Mouse (Mus musculus) gastrocnemius, adult 2 months (tissue): ENCODE measurements around the gene 6430571L13Rik. TPM values are rescaled to one million over a fixed set of nuclear protein-coding genes. Genes with fewer than 3 reads are reported as not detected.

Experiments
- DNase-seq: peaks from one replicate; pipeline ENCODE4 v3.0.0; 2022
- H3K27ac ChIP-seq: fragments of 200-600 bp; 2 replicates; pipeline ENCODE4 v1.8.1; 2022; ENCODE audit warnings: mild to moderate bottlenecking
- H3K4me3 ChIP-seq: fragments of 200-600 bp; 2 replicates; pipeline ENCODE4 v1.8.1; 2022; ENCODE audit warnings: mild to moderate bottlenecking, moderate library complexity
- CTCF ChIP-seq: fragments of 200-600 bp; IDR thresholded peaks from 2 replicates; pipeline ENCODE4 v1.8.1; 2022; ENCODE audit warnings: antibody characterized with exemption, mild to moderate bottlenecking, moderate library complexity
- intact Hi-C: fragments of 180-260 bp; cut with DNase I; formaldehyde crosslinking; loops from one replicate; pipeline ENCODE4 v1.15.1; 2025
- total RNA-seq, 2 experiments: library from RNA; stranded (reverse); gene quantifications; 2 replicates each; pipeline ENCODE4 v1.2.3; 2021

6430571L13Rik gene
- total RNA-seq, 2 experiments from 2014 or later = 37.9 to 49.6 TPM

DNA sequence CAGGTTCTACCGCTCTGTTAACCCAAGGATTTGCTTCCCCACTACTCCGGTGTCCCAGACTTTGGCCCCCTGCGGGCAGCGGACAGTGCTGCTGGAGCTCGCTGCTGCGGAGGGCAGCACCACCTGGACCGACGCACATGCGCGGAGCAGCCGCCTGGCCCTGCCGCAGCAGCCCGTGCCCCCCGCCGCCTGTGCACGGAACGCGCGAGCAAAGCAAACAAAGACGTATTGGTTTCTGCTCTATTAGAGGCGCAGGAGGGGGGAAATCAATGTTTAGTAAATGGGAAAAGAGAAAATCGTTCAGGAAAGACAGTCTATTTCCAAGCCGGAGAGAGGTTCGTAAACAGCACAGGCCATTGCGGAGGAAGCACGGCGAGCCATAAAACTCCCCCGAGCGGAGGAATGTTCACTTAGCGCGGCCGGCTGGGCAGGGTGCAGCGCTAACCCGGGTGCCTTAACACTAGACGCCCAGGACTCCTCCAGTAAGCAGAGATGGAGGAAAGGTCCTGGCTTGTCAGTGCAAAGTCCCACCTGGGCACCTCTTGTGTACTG lies 37.6 kb downstream of the 6430571L13Rik start:
- DNase-seq = no peak
- intact Hi-C loops = no loop called here
- TF ChIP-seq CTCF = no peak
- Histone ChIP-seq H3K27ac (no peak overlapping the region), H3K4me3 (peak overlapping the region; percentile 66)

DNA sequence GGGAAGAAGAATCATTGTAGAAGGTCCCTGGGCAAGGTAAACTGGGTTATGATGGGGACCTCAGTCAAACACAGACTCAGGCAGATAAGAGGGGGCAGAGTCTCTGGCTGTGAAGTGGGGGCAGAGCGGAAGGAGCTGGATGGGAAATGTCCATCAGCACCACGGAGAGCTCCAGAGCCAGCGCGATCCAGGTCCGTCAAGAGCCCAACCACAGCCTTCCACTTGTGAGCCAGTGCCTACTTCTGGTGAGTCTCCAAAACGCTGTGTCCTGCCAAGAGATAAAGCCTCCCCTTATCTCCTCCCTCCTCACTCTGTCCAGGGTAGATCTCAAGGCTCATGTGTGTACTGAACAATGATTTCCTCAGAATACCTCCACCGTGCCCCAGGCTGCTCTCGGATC lies 41.3 kb downstream of the 6430571L13Rik start:
- Histone ChIP-seq H3K27ac (no peak overlapping the region), H3K4me3 (no peak overlapping the region)
- DNase-seq = no peak
- no peak for TF ChIP-seq CTCF
- intact Hi-C loops = no loop called here

DNA sequence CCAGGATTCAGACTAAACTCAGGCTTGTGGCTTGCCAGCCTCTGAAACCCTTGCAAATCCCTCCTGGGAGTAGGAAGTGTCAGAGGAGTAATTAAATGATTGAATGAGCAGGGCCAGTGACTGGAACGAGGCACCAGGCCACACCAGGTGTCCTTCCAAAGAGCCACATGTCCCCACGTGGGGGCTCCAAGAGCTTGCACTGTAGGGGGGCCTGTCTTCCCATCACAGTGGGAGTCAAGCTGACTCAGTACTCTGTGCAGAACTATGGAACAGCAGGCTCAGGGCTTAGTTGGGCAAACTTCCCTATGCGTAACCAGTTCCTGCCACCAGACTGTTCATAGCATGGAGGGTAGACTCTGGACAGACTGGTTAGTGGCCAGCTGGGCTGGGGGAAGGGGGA lies 44.0 kb downstream of the 6430571L13Rik start:
- no peak overlapping the region for H3K27ac ChIP-seq
- DNase-seq = no peak
- H3K4me3 ChIP-seq = no peak overlapping the region
- no peak for TF ChIP-seq CTCF
- intact Hi-C loops = no loop called here

- intact Hi-C loops = no loop called here
- no peak for DNase-seq
Observed at GRCm38 (mm10) chr9:107386722-107387121, 46.3 kb downstream of the 6430571L13Rik start.

DNA sequence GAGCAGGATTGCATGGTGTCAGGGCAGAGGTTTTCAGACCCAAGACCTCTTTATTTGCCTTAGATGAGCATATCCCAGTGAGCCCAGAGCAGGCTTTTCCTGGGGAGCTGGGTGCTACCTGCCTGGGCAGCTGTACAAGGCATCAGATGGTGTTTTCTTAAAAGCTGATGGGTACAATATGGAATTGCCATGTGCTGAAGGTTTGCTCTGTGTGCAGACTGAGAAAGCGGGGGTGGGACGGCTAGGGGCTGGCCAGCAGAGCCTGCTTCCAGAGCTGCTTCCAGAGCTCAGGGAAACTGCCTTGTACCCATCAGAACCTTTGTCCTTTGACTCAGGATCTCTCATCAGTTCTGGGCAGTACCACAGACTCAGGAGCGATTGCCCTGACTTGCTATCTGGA lies 47.3 kb downstream of the 6430571L13Rik start:
- intact Hi-C loops = no loop called here
- H3K27ac ChIP-seq = no peak overlapping the region
- no peak for DNase-seq
- TF ChIP-seq CTCF = no peak
- no peak overlapping the region for H3K4me3 ChIP-seq

More at GRCm38 (mm10) chr9:107386722-107387121, 46.3 kb downstream of the 6430571L13Rik start:
- no peak overlapping the region for H3K27ac ChIP-seq
- H3K4me3 ChIP-seq = no peak overlapping the region
- peak; percentile 53 for TF ChIP-seq CTCF

DNA sequence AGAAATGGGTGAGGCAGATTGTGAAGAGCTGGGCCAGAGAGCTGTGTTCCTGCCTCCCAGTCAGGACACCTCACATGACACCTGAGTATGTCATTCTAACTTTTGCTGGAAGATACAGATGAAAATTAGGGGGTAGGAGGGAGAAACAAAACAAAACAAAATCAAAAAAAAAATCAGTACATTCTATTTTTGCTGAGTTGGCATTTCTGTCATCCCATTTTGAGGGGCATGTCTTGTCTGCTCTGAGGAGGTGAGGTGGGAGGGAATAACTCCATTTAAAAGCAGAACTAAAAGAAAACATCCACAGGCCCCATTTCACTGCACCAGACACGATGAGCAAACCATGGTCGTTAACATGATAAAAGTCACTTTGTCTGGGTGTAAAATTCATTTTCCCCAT lies 47.9 kb downstream of the 6430571L13Rik start:
- no peak for TF ChIP-seq CTCF
- H3K4me3 ChIP-seq = no peak overlapping the region
- DNase-seq = no peak
- intact Hi-C loops = no loop called here
- H3K27ac ChIP-seq = no peak overlapping the region

DNA sequence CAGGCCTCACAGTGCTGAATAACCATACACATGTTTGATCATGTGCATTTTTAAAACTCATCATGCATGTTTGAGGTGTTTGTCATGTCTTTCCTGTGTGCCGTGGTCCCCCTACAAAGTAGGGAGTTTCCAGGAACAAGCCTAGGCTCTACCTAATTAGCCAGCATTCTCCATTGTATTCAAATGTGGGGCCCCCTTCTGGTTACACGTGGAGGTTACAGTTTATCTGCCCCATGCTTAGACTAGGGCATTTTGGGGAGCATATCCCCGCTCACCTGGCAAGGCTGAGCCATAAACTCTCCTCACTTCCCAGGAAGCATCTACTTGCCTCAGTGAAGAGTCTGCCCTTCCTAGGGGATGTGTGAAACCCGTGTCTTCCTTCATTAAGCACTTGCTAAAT lies 56.0 kb downstream of the 6430571L13Rik start:
- intact Hi-C loops = no loop called here
- peak; percentile 20; the same call in 1 of the 2 replicates for TF ChIP-seq CTCF
- no peak for DNase-seq
- Histone ChIP-seq H3K27ac (no peak overlapping the region), H3K4me3 (no peak overlapping the region)

DNA sequence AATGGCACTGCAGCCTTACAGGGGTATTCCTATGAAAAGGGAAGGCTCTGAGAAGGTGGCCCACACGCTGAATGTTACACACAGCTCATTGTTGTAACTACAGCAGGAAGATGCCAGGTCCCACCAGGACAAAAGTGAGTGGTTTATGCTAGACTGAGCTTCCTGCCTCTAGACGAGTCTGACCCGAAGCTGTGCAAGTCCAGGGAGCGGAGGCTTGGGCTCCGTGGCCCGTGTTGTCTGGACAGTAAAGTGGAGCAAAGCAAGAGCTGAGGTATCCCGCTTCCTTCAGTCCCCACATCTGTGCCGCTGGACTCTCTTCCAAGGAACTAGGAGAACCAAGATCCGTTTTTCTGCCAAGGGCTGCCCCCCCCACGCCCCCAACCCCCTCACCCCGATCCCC lies 58.6 kb downstream of the 6430571L13Rik start:
- Histone ChIP-seq H3K4me3 (peak overlapping the region; percentile 81), H3K27ac (no peak overlapping the region; the same call in 1 of the 2 replicates)
- intact Hi-C loops = no loop called here
- DNase-seq = no peak
- TF ChIP-seq CTCF = no peak

- DNase-seq = peak; percentile 75
- Histone ChIP-seq H3K27ac (peak within 1 kb of the TSS; percentile 57), H3K4me3 (peak within 1 kb of the TSS; percentile 81)
- intact Hi-C loops = no loop called here
- no peak for TF ChIP-seq CTCF
Observed at GRCm38 (mm10) chr9:107399491-107399971, 59.1 kb downstream of the 6430571L13Rik start, which contains the start of gene Cacna2d2. Gene Cacna2d2, plus strand, starts transcription at chr9:107399612.

DNA sequence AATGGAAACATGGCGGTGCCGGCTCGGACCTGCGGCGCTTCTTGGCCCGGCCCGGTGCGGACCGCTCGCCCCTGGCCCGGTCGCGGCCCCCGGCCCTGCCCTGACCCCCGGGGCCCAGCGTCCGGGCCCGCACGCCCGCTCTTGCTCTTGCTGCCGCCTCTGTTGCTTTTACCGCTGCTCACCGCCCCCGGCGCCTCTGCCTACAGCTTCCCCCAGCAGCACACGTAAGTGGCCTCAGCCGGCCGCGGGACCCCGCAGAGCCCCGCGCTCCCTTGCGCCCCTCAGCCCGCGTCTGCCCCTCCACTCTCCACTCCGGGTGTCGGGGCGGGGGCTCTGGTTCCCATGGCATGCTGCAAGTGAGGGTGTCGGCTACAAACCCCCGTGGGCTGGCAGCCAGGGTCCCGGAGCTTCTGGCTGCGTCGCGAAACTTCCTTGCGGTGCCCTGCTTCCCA lies 59.7 kb downstream of the 6430571L13Rik start:
- intact Hi-C loops = no loop called here
- Histone ChIP-seq H3K4me3 (peak overlapping the region; percentile 81), H3K27ac (no peak overlapping the region)
- peak; percentile 31 for DNase-seq
- TF ChIP-seq CTCF = no peak

- intact Hi-C loops = no loop called here
- Histone ChIP-seq H3K4me3 (peak overlapping the region; percentile 81), H3K27ac (no peak overlapping the region)
- no peak for TF ChIP-seq CTCF
- DNase-seq = no peak
Observed at GRCm38 (mm10) chr9:107400666-107401285, 60.4 kb downstream of the 6430571L13Rik start.

Other genes with a start within 250 kb of the 6430571L13Rik start
- gene Dock3, start 108.7 kb upstream of the 6430571L13Rik start, total RNA-seq = not detected
- 10 to 100 TPM; 32.6 to 48.1 TPM for gene Mapkapk3, start 50.7 kb upstream of the 6430571L13Rik start, total RNA-seq
- gene Cish, start 44.6 kb upstream of the 6430571L13Rik start, total RNA-seq = 100 to 1,000 TPM in 1 of 2 experiments, 10 to 100 TPM in 1; 25.7 to 113 TPM
- 10 to 100 TPM; 11.6 to 14.4 TPM for gene Hemk1, start 2.3 kb upstream of the 6430571L13Rik start, total RNA-seq
- under 1 TPM; 0.28 to 0.73 TPM for gene Cacna2d2, start 59.0 kb downstream of the 6430571L13Rik start, total RNA-seq
- 10 to 100 TPM; 16.6 to 17.3 TPM for gene Tmem115, start 193.3 kb downstream of the 6430571L13Rik start, total RNA-seq
- 1 to 10 TPM; 3.1 TPM for gene Cyb561d2, start 201.6 kb downstream of the 6430571L13Rik start, total RNA-seq
- 10 to 100 TPM in 1 of 2 experiments, 1 to 10 TPM in 1; 9.7 to 11.5 TPM for gene Nprl2, start 201.6 kb downstream of the 6430571L13Rik start, total RNA-seq
- gene Zmynd10, start 206.7 kb downstream of the 6430571L13Rik start, total RNA-seq = under 1 TPM in 1 of 2 experiments, not detected in 1; 0.53 TPM
- 10 to 100 TPM; 14.0 to 14.3 TPM for gene Rassf1, start 211.0 kb downstream of the 6430571L13Rik start, total RNA-seq
- gene Tusc2, start 222.7 kb downstream of the 6430571L13Rik start, total RNA-seq = 10 to 100 TPM; 35.6 to 35.7 TPM
- 10 to 100 TPM; 11.3 to 19.9 TPM for gene Hyal2, start 227.3 kb downstream of the 6430571L13Rik start, total RNA-seq
- 1 to 10 TPM; 1.6 to 2.4 TPM for gene Hyal1, start 236.3 kb downstream of the 6430571L13Rik start, total RNA-seq
- gene Naa80, start 238.3 kb downstream of the 6430571L13Rik start, total RNA-seq = 10 to 100 TPM; 11.8 to 14.7 TPM
- gene Hyal3, start 240.2 kb downstream of the 6430571L13Rik start, total RNA-seq = under 1 TPM; 0.22 to 0.33 TPM
- gene Ifrd2, start 247.0 kb downstream of the 6430571L13Rik start, total RNA-seq = 10 to 100 TPM; 48.5 to 50.4 TPM